Mouse (Mus musculus): ENCODE results near the gene Gdi1. TPM values are rescaled to one million over a fixed set of nuclear protein-coding genes. Genes with fewer than 3 reads are reported as not detected.
A peak's percentile ranks its signal among the peaks of the same experiment; 100 is the strongest.

The Gdi1 gene
- polyA plus RNA-seq, 2 experiments: 31.9 to 105 TPM

DNA sequence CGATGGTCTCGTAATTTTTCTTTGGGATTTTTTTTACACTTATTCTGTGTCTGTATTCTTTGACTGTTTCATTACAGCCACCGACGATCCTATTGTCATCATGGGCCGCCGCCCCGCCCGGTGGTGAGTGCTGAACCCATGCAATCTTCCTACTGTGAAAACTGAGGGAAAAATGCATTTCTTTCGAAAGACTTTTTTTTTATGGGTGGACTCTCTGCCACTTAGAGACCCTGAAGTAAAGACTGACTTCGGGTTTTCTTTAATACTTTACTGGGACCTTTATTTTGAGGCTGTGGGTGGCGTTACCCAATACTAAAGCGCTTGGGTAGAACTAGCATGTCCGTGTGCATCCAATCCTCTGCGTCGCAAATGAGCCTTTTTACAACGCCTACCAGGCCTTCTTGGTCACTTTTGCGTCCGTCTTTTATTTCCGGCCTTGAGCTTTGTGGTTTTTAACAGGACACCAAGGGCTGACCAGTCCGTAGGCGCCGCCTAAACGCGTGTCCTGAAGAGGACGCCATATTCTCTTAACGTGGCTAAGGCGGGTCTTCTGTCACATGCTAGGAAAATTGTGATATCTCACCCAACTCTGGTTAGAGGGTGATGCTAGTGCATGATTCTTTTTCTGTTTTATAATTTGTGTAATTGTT, 33.8 kb upstream of the Gdi1 start:
- DNase-seq (ENCODE audit: low read depth in 3 of 3, low spot score in 3 of 3) (no peak), ATAC-seq (ENCODE audit: insufficient read depth) (no peak)
- H3K4me3 ChIP-seq (ENCODE audit: insufficient read depth in 1 of 2, low read depth in 2 of 2, low read length in 2 of 2): peak overlapping the region; percentile 72 to 99
- peaks cover 3 to 7% of the 10 kb centered on the region in 2 experiments; a peak in 3 of 4 replicates for H3K4me1 ChIP-seq (replicated peaks; ENCODE audit: control insufficient read depth in 2 of 2, insufficient read depth in 2 of 2, low read length in 1 of 2)
- H3K9me3 ChIP-seq (ENCODE audit: control insufficient read depth, low read length): no peaks in the 10 kb centered on the region
- no peak for TF ChIP-seq CTCF (IDR thresholded peaks at IDR 0.05; ENCODE audit: low read depth)
- TF ChIP-seq EP300 (IDR thresholded peaks at IDR 0.05; ENCODE audit: low read depth): no peak
- WGBS (ENCODE audit: insufficient replicate concordance): 11% methylated on average over 27 of the region's 27 CpGs
- peak overlapping the region; percentile 72 for H3K4me2 ChIP-seq (ENCODE audit: low read depth)
- H3K27me3 ChIP-seq (ENCODE audit: control insufficient read depth, insufficient read depth, low read length): no peaks in the 10 kb centered on the region
- peak overlapping the region; percentile 62 for H3K27ac ChIP-seq
- peaks cover 10% of the 10 kb centered on the region; the same call in 1 of the 2 replicates for H3K36me3 ChIP-seq (replicated peaks; ENCODE audit: control insufficient read depth, insufficient read depth, low read depth)
- peak overlapping the region; percentile 88 for H3K9ac ChIP-seq (replicated peaks)

DNA sequence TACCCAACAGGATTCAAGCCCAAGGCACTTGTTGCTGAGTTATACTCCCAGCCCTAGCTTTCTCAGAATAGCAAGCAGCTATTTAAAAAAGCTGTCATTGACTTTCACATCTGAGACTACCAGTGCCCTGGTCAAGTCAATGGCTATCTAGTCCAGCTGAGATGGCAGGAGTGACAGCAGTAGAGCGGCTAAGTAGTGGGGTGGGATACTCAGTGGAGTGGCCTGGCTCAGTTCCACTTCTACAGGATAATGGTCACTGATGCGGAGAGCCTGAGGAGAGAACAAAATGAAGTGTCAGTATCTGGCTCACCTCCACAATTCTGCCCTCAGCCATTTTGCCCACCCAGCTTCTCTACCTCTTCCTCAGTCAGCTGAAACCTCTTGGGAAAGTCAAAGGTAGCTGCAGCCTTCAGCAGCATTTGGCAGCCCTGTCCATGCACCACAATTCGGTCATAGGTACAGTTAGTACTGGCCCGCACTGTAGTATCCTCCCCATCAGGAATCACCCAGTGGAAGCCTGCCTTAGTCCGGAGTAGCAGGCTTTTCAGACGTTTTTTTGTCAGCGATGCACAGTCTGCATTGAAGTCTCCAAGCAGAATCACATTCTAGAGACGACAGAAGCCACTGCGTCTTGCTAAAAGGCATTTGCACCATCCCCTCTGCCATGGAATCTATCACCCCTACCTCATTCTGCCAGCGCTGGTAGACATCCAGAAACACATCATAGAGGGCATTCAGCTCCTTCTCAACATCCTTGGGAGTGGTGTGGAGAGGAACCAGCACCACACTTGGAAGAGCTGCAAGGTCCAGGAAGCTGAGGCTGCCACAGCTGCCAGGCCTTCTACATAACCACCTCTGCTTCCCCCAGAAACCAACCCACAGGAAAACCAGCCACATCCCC, 31.1 kb upstream of the Gdi1 start:
- DNase-seq (ENCODE audit: low read depth in 3 of 3, low spot score in 3 of 3) (no peak), ATAC-seq (ENCODE audit: insufficient read depth) (no peak)
- H3K4me1 ChIP-seq (replicated peaks; ENCODE audit: control insufficient read depth in 2 of 2, insufficient read depth in 2 of 2, low read length in 1 of 2): peaks cover 3 to 9% of the 10 kb centered on the region in 2 experiments; a peak in 3 of 4 replicates
- no peak overlapping the region for H3K4me2 ChIP-seq (ENCODE audit: low read depth)
- no peak overlapping the region for H3K27ac ChIP-seq
- no peak overlapping the region for H3K4me3 ChIP-seq (ENCODE audit: insufficient read depth in 1 of 2, low read depth in 2 of 2, low read length in 2 of 2)
- no peak for TF ChIP-seq CTCF (IDR thresholded peaks at IDR 0.05; ENCODE audit: low read depth)
- WGBS (ENCODE audit: insufficient replicate concordance): 23% methylated on average over 10 of the region's 10 CpGs
- no peak overlapping the region for H3K9ac ChIP-seq (replicated peaks)
- H3K27me3 ChIP-seq (ENCODE audit: control insufficient read depth, insufficient read depth, low read length): no peaks in the 10 kb centered on the region
- peaks cover 10% of the 10 kb centered on the region; the same call in 1 of the 2 replicates for H3K36me3 ChIP-seq (replicated peaks; ENCODE audit: control insufficient read depth, insufficient read depth, low read depth)
- H3K9me3 ChIP-seq (ENCODE audit: control insufficient read depth, low read length): no peaks in the 10 kb centered on the region

DNA sequence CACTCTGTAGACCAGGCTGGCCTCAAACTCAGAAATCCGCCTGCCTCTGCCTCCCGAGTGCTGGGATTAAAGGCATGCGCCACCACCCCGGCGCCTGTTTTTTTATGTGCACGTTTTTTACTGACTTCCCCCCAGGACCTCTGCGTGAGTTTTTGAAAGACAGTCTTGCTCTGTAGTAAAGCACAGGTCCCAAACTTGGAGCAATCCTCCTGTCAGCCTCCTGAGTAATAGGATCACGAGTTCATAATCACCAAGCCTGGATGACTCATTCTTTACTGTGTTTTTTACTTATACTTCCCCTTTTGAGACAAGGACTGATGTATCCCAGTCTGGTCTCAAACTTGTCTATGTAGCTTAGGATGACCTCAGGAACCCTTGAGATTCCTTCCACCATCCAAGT, 26.9 kb upstream of the Gdi1 start:
- TF ChIP-seq CTCF (IDR thresholded peaks at IDR 0.05; ENCODE audit: low read depth): no peak
- TF ChIP-seq EP300 (IDR thresholded peaks at IDR 0.05; ENCODE audit: low read depth): no peak
- ATAC-seq (ENCODE audit: insufficient read depth) (no peak), DNase-seq (ENCODE audit: low read depth in 3 of 3, low spot score in 3 of 3) (no peak)
- H3K36me3 ChIP-seq (replicated peaks; ENCODE audit: control insufficient read depth, insufficient read depth, low read depth): peaks cover 3% of the 10 kb centered on the region; the same call in 1 of the 2 replicates
- H3K4me1 ChIP-seq (replicated peaks; ENCODE audit: control insufficient read depth in 2 of 2, insufficient read depth in 2 of 2, low read length in 1 of 2): peaks cover 0 to 8% of the 10 kb centered on the region in 2 experiments; a peak in 1 of 4 replicates
- 59% methylated on average over 8 of the region's 8 CpGs for WGBS (ENCODE audit: insufficient replicate concordance)
- H3K4me2 ChIP-seq (ENCODE audit: low read depth): no peak overlapping the region
- no peak overlapping the region for H3K9ac ChIP-seq (replicated peaks)
- H3K9me3 ChIP-seq (ENCODE audit: control insufficient read depth, low read length): no peaks in the 10 kb centered on the region
- H3K4me3 ChIP-seq (ENCODE audit: insufficient read depth in 1 of 2, low read depth in 2 of 2, low read length in 2 of 2): no peak overlapping the region
- H3K27ac ChIP-seq: no peak overlapping the region
- H3K27me3 ChIP-seq (ENCODE audit: control insufficient read depth, insufficient read depth, low read length): no peaks in the 10 kb centered on the region

DNA sequence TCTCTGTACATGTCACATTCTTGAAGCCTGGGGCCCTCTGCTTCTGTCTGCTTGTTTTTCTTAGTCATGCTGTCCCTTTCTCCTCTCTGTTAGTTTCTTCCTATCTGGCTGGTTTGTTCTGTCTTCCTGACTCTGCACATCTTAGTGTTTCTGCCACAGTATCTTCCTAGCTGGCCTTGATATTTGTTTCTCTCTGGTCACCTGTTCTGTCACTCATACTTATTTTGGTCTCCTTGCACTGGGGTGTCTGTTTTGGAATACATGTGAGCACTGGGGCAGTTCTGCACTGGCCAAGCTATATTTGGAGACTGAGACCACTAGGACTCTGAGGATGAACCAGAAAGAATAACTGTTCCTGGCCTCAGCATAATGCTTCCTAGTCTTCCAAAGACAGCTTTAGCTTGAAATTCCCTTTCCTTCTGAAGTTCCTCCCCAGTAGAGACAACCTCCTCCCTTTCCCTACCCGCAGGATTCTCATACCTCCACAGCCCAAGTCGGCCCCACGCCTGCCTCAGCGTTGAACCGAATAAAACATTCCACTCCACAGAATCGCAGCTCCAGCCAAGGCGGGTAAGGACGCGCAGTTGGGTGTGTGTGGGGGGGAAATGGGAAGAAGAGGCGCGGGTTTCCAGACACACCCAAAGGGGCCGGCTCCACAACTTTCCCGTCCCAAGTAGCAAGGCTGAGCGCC, 23.6 kb upstream of the Gdi1 start:
- ATAC-seq (ENCODE audit: insufficient read depth): no peak
- WGBS (ENCODE audit: insufficient replicate concordance): 7% methylated on average over 14 of the region's 14 CpGs
- H3K4me2 ChIP-seq (ENCODE audit: low read depth): peak overlapping the region; percentile 91
- H3K27me3 ChIP-seq (ENCODE audit: control insufficient read depth, insufficient read depth, low read length): no peaks in the 10 kb centered on the region
- no peak for DNase-seq (ENCODE audit: low read depth in 3 of 3, low spot score in 3 of 3)
- peak overlapping the region; percentile 88 for H3K27ac ChIP-seq
- peaks cover 0 to 12% of the 10 kb centered on the region in 2 experiments; a peak in 3 of 4 replicates for H3K4me1 ChIP-seq (replicated peaks; ENCODE audit: control insufficient read depth in 2 of 2, insufficient read depth in 2 of 2, low read length in 1 of 2)
- H3K9me3 ChIP-seq (ENCODE audit: control insufficient read depth, low read length): no peaks in the 10 kb centered on the region
- H3K9ac ChIP-seq (replicated peaks): peak overlapping the region; percentile 78
- H3K4me3 ChIP-seq (ENCODE audit: insufficient read depth in 1 of 2, low read depth in 2 of 2, low read length in 2 of 2): peak overlapping the region; percentile 65 to 82
- TF ChIP-seq CTCF (IDR thresholded peaks at IDR 0.05; ENCODE audit: low read depth): no peak
- H3K36me3 ChIP-seq (replicated peaks; ENCODE audit: control insufficient read depth, insufficient read depth, low read depth): no peaks in the 10 kb centered on the region

Measured in liver, embryonic 14.5 days (tissue).